Mouse (Mus musculus): Measurements from ENCODE around the gene Vmn2r121.

The Vmn2r121 gene

DNA sequence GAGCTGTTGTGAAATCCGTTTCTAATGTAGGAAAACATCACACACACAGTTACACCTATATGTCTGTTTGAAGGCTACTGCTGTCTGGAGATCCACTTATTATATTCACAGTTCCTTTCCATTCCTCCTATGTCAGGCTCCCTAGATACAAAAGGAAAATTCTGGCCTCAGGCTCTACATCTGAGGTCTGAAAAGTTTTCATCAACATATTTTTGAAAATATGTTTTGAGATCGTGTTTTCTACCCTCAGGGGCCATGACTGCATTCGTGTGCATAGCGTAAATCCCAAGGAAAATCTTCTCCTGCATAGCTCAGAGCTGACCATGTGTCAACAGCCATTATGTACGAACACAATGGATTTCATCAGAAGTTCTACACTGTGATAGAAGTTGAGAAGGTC is at the start of gene Vmn2r121:
Gene Vmn2r121 (minus strand): TSS at position 101 of the 400 bp plus-strand sequence.
- no peak for DNase-seq (ENCODE audit: low read depth, low spot score)
